Mouse (Mus musculus) midbrain, embryonic 11.5 days (tissue): Measurements from ENCODE around the gene Mkln1. TPM values are rescaled to one million over a fixed set of nuclear protein-coding genes. Genes with fewer than 3 reads are reported as not detected.
A peak's percentile ranks its signal among the peaks of the same experiment; 100 is the strongest.

Experiments used
- ATAC-seq: fragments of 200-750 bp; cut with Nextera tagmentation; 2 replicates; pipeline ENCODE4 v1.8.0; 2017; ENCODE audit warnings: moderate TSS enrichment, moderate library complexity; ENCODE audit not compliant: low FRiP score
- DNase-seq: peaks from one replicate; pipeline ENCODE4 v3.0.0; 2015; ENCODE audit warnings: low spot score; ENCODE audit errors: missing footprints
- H3K27ac ChIP-seq: fragments of 300-500 bp; sonication (generic); 2 replicates; pipeline ENCODE4 v1.5.1; 2014; ENCODE audit warnings: low read depth, low read length
- H3K27me3 ChIP-seq: fragments of 300-500 bp; sonication (generic); 2 replicates; pipeline ENCODE4 v1.6.1; 2014; ENCODE audit warnings: mild to moderate bottlenecking, low read length, moderate library complexity, mixed read lengths; ENCODE audit not compliant: control insufficient read depth, insufficient read depth
- H3K36me3 ChIP-seq: fragments of 300-500 bp; sonication (generic); 2 replicates; pipeline ENCODE4 v1.6.1; 2014; ENCODE audit warnings: mild to moderate bottlenecking, low read length, moderate library complexity, mixed read lengths; ENCODE audit not compliant: control insufficient read depth, insufficient read depth
- H3K4me1 ChIP-seq: fragments of 300-500 bp; sonication (generic); 2 replicates; pipeline ENCODE4 v1.6.1; 2014; ENCODE audit warnings: low read length; ENCODE audit not compliant: control insufficient read depth, insufficient read depth
- H3K4me2 ChIP-seq: fragments of 300-500 bp; sonication (generic); 2 replicates; pipeline ENCODE4 v1.6.1; 2014; ENCODE audit warnings: mild to moderate bottlenecking, moderate library complexity
- H3K4me3 ChIP-seq: fragments of 300-500 bp; sonication (generic); 2 replicates; pipeline ENCODE4 v1.5.1; 2014; ENCODE audit warnings: low read depth, low read length
- H3K9ac ChIP-seq: fragments of 300-500 bp; sonication (generic); 2 replicates; pipeline ENCODE4 v1.6.1; 2014; ENCODE audit warnings: low read length
- H3K9me3 ChIP-seq: fragments of 300-500 bp; sonication (generic); 2 replicates; pipeline ENCODE4 v1.6.1; 2016; ENCODE audit warnings: low read length; ENCODE audit not compliant: control insufficient read depth
- WGBS: fragments of 180-500 bp; shearing (Covaris S2); extraction: QIAGEN DNeasy Blood & Tissue Kit; methylation state at CpG from one replicate; pipeline ENCODE4 v1.1.7; 2014; 5-methylcytosine and 5-hydroxymethylcytosine counted together
- polyA plus RNA-seq: library from polyadenylated mRNA; unstranded; fragments of >200 nt; fragmentation: Nextera tagmentation; extraction: Ambion mirVana; gene quantifications from 2 replicates; pipeline ENCODE4 v1.2.1, GENCODE M21; 2014

Gene Mkln1
- 217 and 249 TPM in 2 replicates for polyA plus RNA-seq

DNA sequence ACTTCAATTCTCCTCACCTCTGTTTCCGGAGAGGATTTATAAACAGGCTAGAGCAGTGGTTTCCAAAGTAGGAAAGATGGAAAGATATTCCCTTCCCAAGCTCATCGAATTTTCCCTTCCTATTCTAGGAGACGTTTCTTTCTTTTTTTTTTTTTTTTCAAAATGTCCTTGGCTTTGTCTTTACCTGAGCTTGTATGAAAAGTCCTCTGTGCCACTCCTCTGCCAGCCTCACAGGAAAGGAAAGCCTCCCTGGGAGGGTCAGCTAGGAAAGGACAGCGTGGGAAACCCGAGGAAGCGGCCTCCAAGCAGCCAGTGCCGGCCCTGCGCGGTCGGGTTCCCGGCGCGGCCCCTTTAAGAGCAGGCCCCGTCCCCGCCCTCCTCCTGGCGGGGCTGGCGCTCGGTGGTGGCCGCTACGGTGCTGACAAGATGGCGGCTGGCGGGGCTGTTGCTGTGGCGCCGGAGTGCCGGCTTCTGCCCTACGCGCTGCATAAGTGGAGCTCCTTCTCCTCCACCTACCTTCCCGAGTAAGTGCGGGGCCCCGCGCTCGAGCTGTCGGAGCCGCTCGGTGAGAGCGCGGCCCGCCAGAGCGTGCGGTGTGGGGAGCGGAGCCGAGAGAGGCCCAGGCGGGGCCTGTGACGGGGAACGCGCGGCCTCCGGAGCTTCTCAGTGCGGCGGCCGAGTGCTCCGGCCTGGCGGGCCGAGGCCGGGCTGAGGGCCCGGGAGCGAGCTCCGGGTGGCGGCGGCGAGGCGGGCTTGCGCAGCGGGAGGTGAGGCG, at the start of gene Mkln1:
Gene Mkln1 (plus strand): TSS at position 305 of the 775 bp plus-strand sequence.
- H3K4me1 ChIP-seq, result peaks cover 16% of the 10 kb centered on the region
- H3K27me3 ChIP-seq, result no peaks in the 10 kb centered on the region
- H3K36me3 ChIP-seq, result no peaks in the 10 kb centered on the region
- H3K27ac ChIP-seq, result peak within 1 kb of the TSS; percentile 82
- H3K4me2 ChIP-seq, result peak within 1 kb of the TSS; percentile 56
- H3K9ac ChIP-seq, result peak within 1 kb of the TSS; percentile 99
- no peaks in the 10 kb centered on the region for H3K9me3 ChIP-seq
- DNase-seq (peak; percentile 97), ATAC-seq (peak; percentile 98)
- H3K4me3 ChIP-seq, result peak within 1 kb of the TSS; percentile 99
- WGBS, result 1% methylated on average over 65 of the region's 65 CpGs

DNA sequence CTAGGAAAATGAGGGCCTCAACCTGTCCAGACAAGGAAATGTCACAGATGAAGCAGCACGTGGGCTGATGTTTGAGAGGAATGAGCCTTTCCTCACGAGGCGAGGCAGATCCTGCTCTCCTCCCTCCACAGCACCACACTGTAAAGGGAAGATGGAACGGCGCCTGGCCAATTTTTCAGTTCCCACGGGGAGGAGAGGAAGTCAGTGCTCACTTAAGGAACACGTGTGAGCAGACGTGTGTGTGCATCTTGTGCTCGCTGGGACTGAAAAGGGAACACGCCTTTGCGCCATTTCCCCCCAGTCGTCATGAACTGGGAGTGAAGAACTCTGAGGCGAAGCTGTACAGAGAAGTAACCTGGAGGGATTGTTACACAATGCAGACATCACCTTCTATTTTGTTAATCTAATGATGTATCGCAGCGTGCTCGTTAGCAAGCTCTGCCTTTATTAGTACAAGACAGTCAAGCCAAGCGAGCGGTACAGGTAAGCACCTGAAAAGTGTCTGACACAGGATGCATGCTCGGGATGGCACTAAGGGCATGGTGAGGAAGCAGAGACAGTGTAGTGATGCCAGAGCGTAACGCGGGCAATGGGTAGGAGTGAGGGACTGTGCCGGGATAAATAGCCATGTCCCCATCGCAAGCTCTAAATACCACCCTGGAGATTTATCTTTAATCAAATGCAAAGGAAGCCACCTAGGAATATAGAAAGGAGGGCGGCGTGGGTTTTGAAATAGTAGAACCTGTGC, 41.9 kb upstream of the Mkln1 start:
- no peak overlapping the region for H3K4me2 ChIP-seq
- 90% methylated on average over 26 of the region's 26 CpGs for WGBS
- H3K9ac ChIP-seq, result no peak overlapping the region
- ATAC-seq (no peak), DNase-seq (no peak)
- H3K4me3 ChIP-seq, result no peak overlapping the region
- peak overlapping the region; percentile 5; the same call in 1 of the 2 replicates for H3K27ac ChIP-seq
- H3K4me1 ChIP-seq, result no peaks in the 10 kb centered on the region
- H3K36me3 ChIP-seq, result no peaks in the 10 kb centered on the region
- H3K27me3 ChIP-seq, result no peaks in the 10 kb centered on the region
- no peaks in the 10 kb centered on the region for H3K9me3 ChIP-seq

DNA sequence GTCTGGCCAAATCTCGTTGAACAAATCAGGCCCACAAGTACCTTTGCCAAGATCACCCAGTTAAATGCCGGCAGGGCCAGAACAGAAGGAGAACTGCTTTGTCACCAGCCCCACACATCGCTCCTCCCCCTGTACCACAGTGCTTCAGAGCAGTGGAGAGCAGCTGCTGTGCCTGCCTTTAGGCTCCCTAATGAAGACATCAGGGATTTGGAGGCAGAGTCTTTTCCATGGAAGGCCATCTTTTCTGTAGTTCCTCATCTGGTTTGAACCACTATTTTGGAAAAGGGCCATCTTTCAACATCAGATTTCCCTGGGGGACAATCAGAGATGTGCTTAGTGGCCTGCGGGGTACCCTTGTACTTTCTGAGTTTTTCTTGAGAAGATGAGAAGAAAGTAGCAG, 41.2 kb upstream of the Mkln1 start:
- Histone ChIP-seq H3K27me3 (no peaks in the 10 kb centered on the region), H3K4me3 (no peak overlapping the region), H3K4me1 (no peaks in the 10 kb centered on the region), H3K4me2 (no peak overlapping the region), H3K36me3 (no peaks in the 10 kb centered on the region), H3K9ac (no peak overlapping the region), H3K27ac (peak overlapping the region; percentile 5; the same call in 1 of the 2 replicates), H3K9me3 (no peaks in the 10 kb centered on the region)
- WGBS, result 52% methylated on average over 4 of the region's 4 CpGs
- DNase-seq, result no peak
- peak; percentile 67; the same call in 1 of the 2 replicates for ATAC-seq

DNA sequence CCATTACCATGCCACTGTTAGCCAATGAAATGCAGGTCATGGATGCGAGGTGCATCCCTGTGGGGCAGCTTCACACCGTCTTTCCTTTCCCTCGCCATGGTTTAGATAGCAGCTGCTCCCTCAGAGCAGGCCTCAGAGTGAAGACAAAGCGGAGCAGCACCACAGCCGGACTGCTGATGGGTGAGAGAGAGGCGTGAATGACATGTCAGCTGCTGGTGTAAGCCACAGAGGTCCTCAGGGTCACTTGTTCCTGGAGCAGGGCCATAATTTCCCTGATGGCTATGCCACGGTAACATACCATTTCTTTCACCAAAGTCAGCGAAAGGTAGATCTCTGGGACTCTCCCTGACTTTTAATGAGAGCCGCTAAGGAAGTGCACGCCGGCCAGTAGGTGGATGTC, 35.9 kb upstream of the Mkln1 start:
- WGBS, result 68% methylated on average over 11 of the region's 11 CpGs
- H3K27ac ChIP-seq, result no peak overlapping the region
- DNase-seq, result no peak

DNA sequence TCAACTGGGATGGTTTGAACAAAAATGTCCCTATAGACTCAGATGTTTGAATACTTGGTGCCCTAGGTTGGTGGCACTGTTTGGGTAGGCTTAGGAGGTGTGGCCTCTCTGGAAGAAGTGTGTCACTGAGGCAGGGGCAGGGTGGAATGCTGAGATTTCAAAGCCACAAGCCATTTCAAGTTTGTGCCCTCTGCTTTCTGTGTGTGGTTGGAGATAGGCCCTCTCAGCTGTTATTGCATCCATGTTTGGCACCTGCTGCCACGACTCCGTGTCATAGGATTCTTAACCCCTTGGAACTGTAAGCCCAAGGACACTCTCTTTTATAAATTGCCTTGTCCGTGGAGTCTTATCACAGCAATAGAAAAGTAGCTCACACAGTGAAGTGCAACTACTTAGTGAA, 34.1 kb upstream of the Mkln1 start:
- DNase-seq (no peak), ATAC-seq (no peak)
- Histone ChIP-seq H3K4me2 (no peak overlapping the region), H3K9ac (no peak overlapping the region), H3K27ac (no peak overlapping the region), H3K27me3 (no peaks in the 10 kb centered on the region), H3K4me1 (0 out of 2 replicates have a peak, but pooled peaks cover 2% of the 10 kb centered on the region), H3K9me3 (no peaks in the 10 kb centered on the region), H3K4me3 (no peak overlapping the region), H3K36me3 (no peaks in the 10 kb centered on the region)
- 90% methylated on average over 3 of the region's 3 CpGs for WGBS

More for the DNA sequence above, 35.9 kb upstream of the Mkln1 start:
- ATAC-seq, result no peak
- Histone ChIP-seq H3K9ac (no peak overlapping the region), H3K4me1 (0 out of 2 replicates have a peak, but pooled peaks cover 2% of the 10 kb centered on the region), H3K27me3 (no peaks in the 10 kb centered on the region), H3K4me3 (no peak overlapping the region), H3K9me3 (no peaks in the 10 kb centered on the region), H3K36me3 (no peaks in the 10 kb centered on the region), H3K4me2 (no peak overlapping the region)

DNA sequence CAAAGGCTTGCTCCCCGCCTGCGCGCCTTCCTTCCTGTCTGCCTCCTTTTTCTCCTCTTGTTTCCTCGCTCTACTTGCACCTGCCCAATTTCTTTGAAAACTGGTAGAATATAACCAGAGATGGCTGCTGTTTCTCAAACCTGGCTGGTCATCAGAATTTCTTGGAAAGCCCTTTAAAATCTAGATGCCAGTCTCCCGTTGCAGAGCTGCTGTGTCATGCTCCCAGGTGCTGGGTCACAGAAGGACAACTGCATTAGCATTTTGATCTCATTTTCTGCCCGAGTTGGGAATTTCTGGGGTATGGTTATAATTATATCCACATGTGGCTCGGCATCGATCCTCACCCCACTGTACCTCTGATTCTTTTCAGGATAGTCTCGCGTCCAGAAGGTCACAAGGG, 30.6 kb upstream of the Mkln1 start:
- WGBS, result 76% methylated on average over 10 of the region's 10 CpGs
- Histone ChIP-seq H3K9ac (no peak overlapping the region), H3K9me3 (no peaks in the 10 kb centered on the region), H3K4me2 (no peak overlapping the region), H3K4me1 (no peaks in the 10 kb centered on the region), H3K4me3 (no peak overlapping the region), H3K36me3 (no peaks in the 10 kb centered on the region), H3K27ac (no peak overlapping the region), H3K27me3 (no peaks in the 10 kb centered on the region)
- DNase-seq (no peak), ATAC-seq (no peak)

DNA sequence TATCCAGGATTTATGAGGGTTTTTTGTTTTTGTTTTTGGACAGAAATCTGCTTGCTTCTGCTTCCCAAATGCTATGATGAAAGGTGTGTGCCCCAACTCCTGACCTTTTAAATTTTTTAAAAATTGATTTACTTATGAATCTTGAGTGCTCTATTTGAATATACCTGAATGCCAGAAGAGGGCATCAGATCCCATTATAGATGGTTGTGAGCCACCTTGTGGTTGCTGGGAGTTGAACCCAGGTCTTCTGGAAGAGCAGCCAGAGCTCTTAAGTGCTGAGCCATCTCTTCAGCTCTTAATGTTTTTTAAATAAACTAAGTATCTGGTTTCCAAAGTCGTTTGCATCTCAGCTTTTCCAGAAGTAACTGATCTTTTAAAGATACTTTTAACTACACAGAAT, 30.0 kb upstream of the Mkln1 start:
- Histone ChIP-seq H3K27me3 (no peaks in the 10 kb centered on the region), H3K27ac (no peak overlapping the region), H3K4me2 (no peak overlapping the region), H3K36me3 (no peaks in the 10 kb centered on the region), H3K4me3 (no peak overlapping the region), H3K4me1 (no peaks in the 10 kb centered on the region), H3K9ac (no peak overlapping the region), H3K9me3 (no peaks in the 10 kb centered on the region)
- DNase-seq, result no peak
- 55% methylated on average over 1 of the region's 1 CpGs for WGBS
- ATAC-seq, result no peak

DNA sequence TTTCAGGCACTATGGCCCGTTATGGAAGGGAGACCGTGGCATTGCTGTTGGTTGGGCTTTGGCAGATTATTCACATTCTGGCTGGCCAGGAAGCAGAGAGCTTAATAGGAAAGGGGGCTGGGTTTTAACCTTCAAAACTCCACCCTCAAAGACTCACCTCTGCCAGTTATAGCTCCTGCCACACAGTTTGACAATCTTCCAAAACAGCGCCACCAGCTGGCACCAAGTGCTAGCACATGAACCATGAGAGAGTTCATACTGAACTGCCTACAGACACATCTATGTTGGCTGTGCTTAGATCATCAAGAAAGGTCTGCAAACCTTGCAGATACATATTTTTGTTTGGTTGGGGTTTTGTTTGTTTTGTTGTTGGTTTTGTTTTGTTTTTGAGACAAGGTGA, 28.7 kb upstream of the Mkln1 start:
- H3K27me3 ChIP-seq, result no peaks in the 10 kb centered on the region
- H3K4me1 ChIP-seq, result no peaks in the 10 kb centered on the region
- H3K4me2 ChIP-seq, result no peak overlapping the region
- no peak overlapping the region for H3K27ac ChIP-seq
- H3K36me3 ChIP-seq, result no peaks in the 10 kb centered on the region
- no peak overlapping the region for H3K4me3 ChIP-seq
- DNase-seq, result no peak
- 83% methylated on average over 3 of the region's 3 CpGs for WGBS
- H3K9me3 ChIP-seq, result no peaks in the 10 kb centered on the region
- H3K9ac ChIP-seq, result no peak overlapping the region
- no peak for ATAC-seq

DNA sequence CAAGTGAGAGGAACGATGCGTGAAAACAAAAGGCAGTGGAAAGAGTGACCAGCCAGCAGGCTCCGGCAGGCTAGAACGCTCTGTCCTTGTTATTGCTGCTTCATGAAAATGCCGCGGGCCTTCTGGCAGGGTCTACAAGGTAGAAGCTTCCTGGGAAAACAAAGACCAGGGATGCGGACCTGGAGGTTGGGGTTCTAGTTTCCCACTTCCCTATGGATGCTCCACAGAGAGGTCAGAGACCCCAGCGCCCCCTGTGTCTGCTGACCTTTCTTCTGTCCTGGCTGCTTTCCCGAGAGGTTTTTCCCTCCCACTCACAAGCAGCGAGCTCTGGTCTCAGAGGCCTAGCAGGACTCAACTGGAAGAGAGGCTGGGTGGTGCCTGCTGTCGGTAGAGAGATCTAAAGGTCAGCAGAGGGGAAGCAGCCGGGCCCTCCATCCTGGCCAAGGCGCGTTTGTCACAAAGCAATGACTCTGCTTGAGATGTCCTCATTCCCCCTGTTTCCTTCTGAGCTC, 27.9 kb upstream of the Mkln1 start:
- no peaks in the 10 kb centered on the region for H3K9me3 ChIP-seq
- H3K4me1 ChIP-seq, result no peaks in the 10 kb centered on the region
- H3K4me3 ChIP-seq, result no peak overlapping the region
- ATAC-seq (no peak), DNase-seq (peak; percentile 84)
- no peak overlapping the region for H3K27ac ChIP-seq
- no peak overlapping the region for H3K9ac ChIP-seq
- H3K36me3 ChIP-seq, result no peaks in the 10 kb centered on the region
- H3K4me2 ChIP-seq, result no peak overlapping the region
- no peaks in the 10 kb centered on the region for H3K27me3 ChIP-seq
- WGBS, result 43% methylated on average over 14 of the region's 14 CpGs
